21 mouse cellular contexts compared by ENCODE assay signal in genomic region chr16:94383277-94383676, GRCm38 (mm10). TPM values are rescaled to one million over a fixed set of nuclear protein-coding genes. Genes with fewer than 3 reads are reported as not detected.
"Had no signal": no experiment of that assay in that cellular context is flagged by ENCODE, and none has a peak within 500 bp of the region (broad histone marks: within the 10 kb centered on the region; RNA-seq: fewer than 3 reads in every experiment).

No protein-coding gene starts in this region.

- DNase-seq: kidney, adult 11 months; kidney, adult 8-10 months; kidney, postnatal 14 days; kidney, postnatal 4 days; left cerebral cortex, postnatal 4 days; lung, adult 18-20 months; lung, postnatal 10 days; lung, postnatal 36 days; right cerebral cortex, postnatal 4 days had no signal

- H3K4me3 ChIP-seq: limb, embryonic 12.5 days; limb, embryonic 15.5 days; liver, embryonic 15.5 days; lung, embryonic 15.5 days; megakaryocyte, embryonic 14.5 days; midbrain, embryonic 10.5 days; midbrain, embryonic 13.5 days; myocyte; stomach, embryonic 15.5 days had no signal

- H3K27ac ChIP-seq: limb, embryonic 12.5 days; limb, embryonic 15.5 days; liver, embryonic 15.5 days; lung, embryonic 15.5 days; midbrain, embryonic 10.5 days; midbrain, embryonic 13.5 days; stomach, embryonic 15.5 days had no signal

- H3K27me3 ChIP-seq: limb, embryonic 12.5 days; limb, embryonic 15.5 days; liver, embryonic 15.5 days; lung, embryonic 15.5 days; megakaryocyte, embryonic 14.5 days; midbrain, embryonic 13.5 days; stomach, embryonic 15.5 days had no signal

- ATAC-seq: midbrain, embryonic 13.5 days; midbrain, embryonic 16.5 days had no signal

- H3K4me1 ChIP-seq: liver, embryonic 15.5 days; lung, embryonic 15.5 days; midbrain, embryonic 10.5 days; stomach, embryonic 15.5 days had no signal

RNA-seq across cellular contexts. Expression of gene Ripply3, which starts 55.1 kb away (rescaled TPM):
- total RNA-seq: layer of hippocampus, postnatal 14 days; monocyte, adult 5-6 weeks had no signal
